Mouse (Mus musculus) brain, embryonic 18.5 days (tissue): Measurements from ENCODE around the gene Klhl3.

ENCODE experiments used
- DNase-seq: peaks from one replicate; pipeline ENCODE4 v3.0.0-alpha.2; 2012; ENCODE audit warnings: low read depth, low spot score

Gene Klhl3

GRCm38 (mm10) chr13:58023726-58024453, 89.5 kb downstream of the Klhl3 start:
- peak; percentile 20 for DNase-seq

- no peak for DNase-seq
Observed at GRCm38 (mm10) chr13:58023001-58023560, 90.3 kb downstream of the Klhl3 start.

- no peak for DNase-seq
Observed at GRCm38 (mm10) chr13:58020428-58020827, 93.0 kb downstream of the Klhl3 start.

- DNase-seq, result no peak
Observed at GRCm38 (mm10) chr13:58017298-58017697, 96.1 kb downstream of the Klhl3 start.

GRCm38 (mm10) chr13:58012067-58012925, 101.1 kb downstream of the Klhl3 start:
- peak; percentile 34 for DNase-seq

- DNase-seq, result no peak
Observed at GRCm38 (mm10) chr13:58011526-58011925, 101.9 kb downstream of the Klhl3 start.

GRCm38 (mm10) chr13:58010416-58010815, 103.0 kb downstream of the Klhl3 start:
- DNase-seq, result no peak

- DNase-seq, result no peak
Observed at GRCm38 (mm10) chr13:58009275-58009674, 104.1 kb downstream of the Klhl3 start.

- DNase-seq, result no peak
Observed at GRCm38 (mm10) chr13:58008038-58008364, 105.4 kb downstream of the Klhl3 start.

- no peak for DNase-seq
Observed at GRCm38 (mm10) chr13:58007256-58008037, 105.9 kb downstream of the Klhl3 start.

GRCm38 (mm10) chr13:58001792-58002191, 111.6 kb downstream of the Klhl3 start:
- DNase-seq, result no peak

- DNase-seq, result no peak
Observed at GRCm38 (mm10) chr13:57996536-57996935, 116.9 kb downstream of the Klhl3 start.

- no peak for DNase-seq
Observed at GRCm38 (mm10) chr13:57995864-57996263, 117.5 kb downstream of the Klhl3 start.

GRCm38 (mm10) chr13:57984637-57985036, 128.8 kb downstream of the Klhl3 start:
- DNase-seq, result no peak

- no peak for DNase-seq
Observed at GRCm38 (mm10) chr13:57984163-57984562, 129.2 kb downstream of the Klhl3 start.

- no peak for DNase-seq
Observed at GRCm38 (mm10) chr13:57983330-57983729, 130.1 kb downstream of the Klhl3 start.

GRCm38 (mm10) chr13:57982904-57983303, 130.5 kb downstream of the Klhl3 start:
- DNase-seq, result no peak

- no peak for DNase-seq
Observed at GRCm38 (mm10) chr13:57980679-57981078, 132.7 kb downstream of the Klhl3 start.

- no peak for DNase-seq
Observed at GRCm38 (mm10) chr13:57980071-57980470, 133.3 kb downstream of the Klhl3 start.

- DNase-seq, result no peak
Observed at GRCm38 (mm10) chr13:57978931-57979330, 134.5 kb downstream of the Klhl3 start.

GRCm38 (mm10) chr13:57977721-57978120, 135.7 kb downstream of the Klhl3 start:
- DNase-seq, result no peak

GRCm38 (mm10) chr13:57965658-57966057, 147.7 kb downstream of the Klhl3 start:
- no peak for DNase-seq
